Mouse (Mus musculus) kidney, embryonic 16.5 days (tissue): ENCODE measurements at regions not wholly inside any gene's neighbourhood (a gene's known extent, or its start where the extent isn't known, plus 50 kb on each side); places are given as distances from the start of the nearest gene placed in this dataset.

Source experiments
- ATAC-seq: fragments of 200-750 bp; cut with Nextera tagmentation; 2 replicates; pipeline ENCODE4 v1.8.0; 2017; ENCODE audit warnings: moderate TSS enrichment; ENCODE audit not compliant: low FRiP score, low TSS enrichment
- H3K27ac ChIP-seq: fragments of 300-500 bp; sonication (generic); 2 replicates; pipeline ENCODE4 v1.5.1; 2014; ENCODE audit warnings: low read length
- H3K27me3 ChIP-seq: fragments of 300-500 bp; sonication (generic); 2 replicates; pipeline ENCODE4 v1.6.1; 2014; ENCODE audit warnings: low read length, control low read depth, mixed read lengths; ENCODE audit not compliant: insufficient read depth
- H3K36me3 ChIP-seq: fragments of 300-500 bp; sonication (generic); 2 replicates; pipeline ENCODE4 v1.6.1; 2014; ENCODE audit warnings: low read length, control low read depth, mixed read lengths; ENCODE audit not compliant: insufficient read depth
- H3K4me1 ChIP-seq: fragments of 300-500 bp; sonication (generic); 2 replicates; pipeline ENCODE4 v1.6.1; 2014; ENCODE audit warnings: low read length, control low read depth, mixed read lengths; ENCODE audit not compliant: insufficient read depth
- H3K4me2 ChIP-seq: fragments of 300-500 bp; sonication (generic); replicated peaks from 2 replicates; pipeline ENCODE4 v1.6.1; 2014; ENCODE audit warnings: low read depth, low read length
- H3K4me3 ChIP-seq: fragments of 300-500 bp; sonication (generic); 2 replicates; pipeline ENCODE4 v1.5.1; 2014; ENCODE audit warnings: mild to moderate bottlenecking, low read length
- H3K9ac ChIP-seq: fragments of 300-500 bp; sonication (generic); replicated peaks from 2 replicates; pipeline ENCODE4 v1.6.1; 2014; ENCODE audit warnings: low read length
- H3K9me3 ChIP-seq: fragments of 300-500 bp; sonication (generic); 2 replicates; pipeline ENCODE4 v1.6.1; 2016; ENCODE audit warnings: low read length, control low read depth
- WGBS: fragments of 180-500 bp; shearing (Covaris S2); extraction: QIAGEN DNeasy Blood & Tissue Kit; methylation state at CpG from one replicate; pipeline ENCODE4 v1.1.7; 2014; 5-methylcytosine and 5-hydroxymethylcytosine counted together

- no peak overlapping the region for H3K4me2 ChIP-seq
- H3K27me3 ChIP-seq: no peaks in the 10 kb centered on the region
- H3K36me3 ChIP-seq: no peaks in the 10 kb centered on the region
- ATAC-seq: no peak
- H3K4me1 ChIP-seq: no peaks in the 10 kb centered on the region
- WGBS: 71% methylated on average over 6 of the region's 6 CpGs
- H3K9ac ChIP-seq: no peak overlapping the region
- no peak overlapping the region for H3K4me3 ChIP-seq
- H3K9me3 ChIP-seq: no peaks in the 10 kb centered on the region
- H3K27ac ChIP-seq: no peak overlapping the region
These were observed 397.7 kb downstream of the Isl1 start for GRCm38 (mm10) chr13:115911524-115912459.

- no peak overlapping the region for H3K4me2 ChIP-seq
- H3K4me3 ChIP-seq: no peak overlapping the region
- no peaks in the 10 kb centered on the region for H3K36me3 ChIP-seq
- ATAC-seq: no peak
- WGBS: 76% methylated on average over 8 of the region's 8 CpGs
- H3K27me3 ChIP-seq: no peaks in the 10 kb centered on the region
- H3K4me1 ChIP-seq: no peaks in the 10 kb centered on the region
- no peak overlapping the region for H3K27ac ChIP-seq
- H3K9me3 ChIP-seq: no peaks in the 10 kb centered on the region; the same call in 1 of the 2 replicates
- no peak overlapping the region for H3K9ac ChIP-seq
These were observed 398.5 kb downstream of the Isl1 start for GRCm38 (mm10) chr13:115910866-115911449.

GRCm38 (mm10) chr13:115880616-115881015, 428.9 kb downstream of the Isl1 start:
- no peak overlapping the region for H3K4me3 ChIP-seq
- WGBS: 81% methylated on average over 1 of the region's 1 CpGs

GRCm38 (mm10) chr13:115860480-115860879, 449.0 kb downstream of the Isl1 start:
- Histone ChIP-seq H3K9me3 (no peaks in the 10 kb centered on the region), H3K4me1 (no peaks in the 10 kb centered on the region; the same call in 1 of the 2 replicates), H3K27me3 (no peaks in the 10 kb centered on the region), H3K4me2 (no peak overlapping the region), H3K9ac (no peak overlapping the region), H3K27ac (no peak overlapping the region), H3K36me3 (no peaks in the 10 kb centered on the region), H3K4me3 (no peak overlapping the region)
- ATAC-seq: no peak
- 0% methylated on average over 3 of the region's 3 CpGs for WGBS

More at GRCm38 (mm10) chr13:115880616-115881015, 428.9 kb downstream of the Isl1 start:
- Histone ChIP-seq H3K9me3 (no peaks in the 10 kb centered on the region), H3K27me3 (no peaks in the 10 kb centered on the region), H3K27ac (no peak overlapping the region), H3K4me1 (no peaks in the 10 kb centered on the region), H3K4me2 (no peak overlapping the region), H3K36me3 (no peaks in the 10 kb centered on the region), H3K9ac (no peak overlapping the region)
- no peak for ATAC-seq

- Histone ChIP-seq H3K4me2 (no peak overlapping the region), H3K9ac (no peak overlapping the region), H3K9me3 (no peaks in the 10 kb centered on the region), H3K36me3 (no peaks in the 10 kb centered on the region), H3K27ac (no peak overlapping the region), H3K27me3 (no peaks in the 10 kb centered on the region), H3K4me1 (no peaks in the 10 kb centered on the region; the same call in 1 of the 2 replicates), H3K4me3 (no peak overlapping the region)
- WGBS: 32% methylated on average over 4 of the region's 4 CpGs
- peak; percentile 73; the same call in 1 of the 2 replicates for ATAC-seq
These were observed 452.9 kb downstream of the Isl1 start for GRCm38 (mm10) chr13:115856632-115857031.

- Histone ChIP-seq H3K4me3 (no peak overlapping the region), H3K4me2 (no peak overlapping the region), H3K4me1 (no peaks in the 10 kb centered on the region; the same call in 1 of the 2 replicates), H3K9me3 (no peaks in the 10 kb centered on the region), H3K36me3 (no peaks in the 10 kb centered on the region), H3K27ac (no peak overlapping the region), H3K9ac (no peak overlapping the region), H3K27me3 (no peaks in the 10 kb centered on the region)
- ATAC-seq: no peak
- WGBS: 49% methylated on average over 3 of the region's 3 CpGs
These were observed 456.7 kb downstream of the Isl1 start for GRCm38 (mm10) chr13:115852689-115853356.

GRCm38 (mm10) chr13:115843121-115843520, 466.4 kb downstream of the Isl1 start:
- 57% methylated on average over 10 of the region's 10 CpGs for WGBS
- Histone ChIP-seq H3K27ac (no peak overlapping the region), H3K4me2 (no peak overlapping the region), H3K4me3 (no peak overlapping the region), H3K4me1 (no peaks in the 10 kb centered on the region), H3K9me3 (no peaks in the 10 kb centered on the region), H3K9ac (no peak overlapping the region), H3K36me3 (no peaks in the 10 kb centered on the region), H3K27me3 (no peaks in the 10 kb centered on the region)
- no peak for ATAC-seq

- Histone ChIP-seq H3K4me2 (no peak overlapping the region), H3K9me3 (no peaks in the 10 kb centered on the region), H3K9ac (no peak overlapping the region), H3K4me1 (0 out of 2 replicates have a peak, but pooled peaks cover 6% of the 10 kb centered on the region), H3K27ac (no peak overlapping the region), H3K27me3 (no peaks in the 10 kb centered on the region), H3K4me3 (no peak overlapping the region), H3K36me3 (no peaks in the 10 kb centered on the region)
- WGBS: 40% methylated on average over 6 of the region's 6 CpGs
- ATAC-seq: peak; percentile 49; the same call in 1 of the 2 replicates
These were observed 473.2 kb downstream of the Isl1 start for GRCm38 (mm10) chr13:115836203-115836768.

- no peak for ATAC-seq
- 35% methylated on average over 6 of the region's 6 CpGs for WGBS
- Histone ChIP-seq H3K27me3 (no peaks in the 10 kb centered on the region), H3K36me3 (no peaks in the 10 kb centered on the region), H3K27ac (no peak overlapping the region), H3K4me3 (no peak overlapping the region), H3K9ac (no peak overlapping the region), H3K4me2 (no peak overlapping the region), H3K4me1 (no peaks in the 10 kb centered on the region), H3K9me3 (no peaks in the 10 kb centered on the region)
These were observed 484.3 kb downstream of the Isl1 start for GRCm38 (mm10) chr13:115825191-115825590.
